Mouse (Mus musculus): ENCODE measurements around the gene Pard6b. TPM values are rescaled to one million over a fixed set of nuclear protein-coding genes. Genes with fewer than 3 reads are reported as not detected.
"Not testable (repeated sequence)": the region's sequence is repeated elsewhere in the genome, so short reads cannot be mapped to it uniquely, and the experiment has no call there.

The Pard6b gene
- polyA plus RNA-seq, 1 experiment from 2014 or later: 4.1 TPM

DNA sequence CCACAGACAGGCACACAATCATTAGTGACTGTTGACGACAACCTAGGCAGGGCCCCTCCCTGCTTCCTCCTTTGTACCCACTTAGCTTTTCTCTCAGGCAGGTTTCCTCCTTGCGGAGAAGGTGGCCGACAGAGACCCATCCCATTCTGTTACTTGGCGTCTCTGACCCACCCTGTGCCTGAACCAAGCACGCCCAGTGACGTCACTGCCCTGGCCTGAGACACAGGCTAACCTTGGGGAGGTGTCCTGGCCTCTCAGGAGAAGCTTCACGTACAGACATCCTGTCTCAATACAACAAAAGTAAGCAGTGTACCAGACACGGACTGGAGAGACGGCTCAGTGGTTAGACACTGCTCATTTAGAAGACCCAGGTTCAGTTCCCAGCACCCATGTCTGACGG, 22.5 kb downstream of the Pard6b start:
- ATAC-seq (ENCODE audit: insufficient number of reproducible peaks, low FRiP score, low TSS enrichment, low read depth): no peak
- 90% methylated on average over 10 of the region's 10 CpGs for WGBS

DNA sequence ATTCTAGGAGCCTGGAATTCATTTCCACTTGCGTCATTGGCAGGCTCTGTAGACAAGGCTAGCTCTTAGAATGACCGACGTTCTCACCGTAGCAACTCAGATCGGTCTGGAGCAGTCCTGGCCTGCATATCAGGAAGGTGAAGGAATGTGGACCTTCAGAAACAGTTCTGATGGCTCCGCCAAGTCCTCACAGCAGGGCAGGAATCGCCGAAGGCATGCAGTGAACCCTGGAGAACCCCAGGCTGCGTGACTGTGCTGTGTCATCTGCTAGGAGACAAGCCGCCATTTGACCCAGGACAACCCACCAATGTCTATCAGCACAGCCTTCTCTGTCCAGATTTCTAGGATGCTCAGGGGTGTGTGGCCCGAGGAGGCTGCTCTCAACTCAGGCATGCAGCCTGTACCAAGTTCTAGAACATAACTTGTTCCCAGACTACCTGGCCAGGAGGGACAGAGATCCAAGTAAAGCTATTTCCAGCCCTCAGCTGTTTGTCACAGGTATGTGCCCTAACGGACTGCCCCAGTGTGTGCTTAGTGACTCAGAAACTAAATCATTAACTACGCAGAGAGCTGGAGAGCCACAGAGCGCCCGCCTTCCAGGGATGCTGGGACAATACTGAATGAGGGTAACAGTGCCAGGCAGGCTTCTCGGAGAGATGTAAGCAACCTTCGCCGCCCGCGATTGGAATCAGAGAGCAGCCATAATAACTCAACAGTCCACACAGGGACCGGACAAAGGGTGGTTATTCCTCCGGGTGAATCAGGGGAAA, 23.8 kb downstream of the Pard6b start:
- no peak overlapping the region for H3K4me3 ChIP-seq (replicated peaks)
- no peak for ATAC-seq (ENCODE audit: insufficient number of reproducible peaks, low FRiP score, low TSS enrichment, low read depth)
- no peak overlapping the region; the same call in 1 of the 2 replicates for H3K27ac ChIP-seq (replicated peaks)
- peaks cover 17% of the 10 kb centered on the region for H3K4me1 ChIP-seq
- no peaks in the 10 kb centered on the region for H3K9me3 ChIP-seq (replicated peaks)
- H3K27me3 ChIP-seq: no peaks in the 10 kb centered on the region
- no peak overlapping the region for H3K9ac ChIP-seq
- 67% methylated on average over 22 of the region's 22 CpGs for WGBS
- no peaks in the 10 kb centered on the region for H3K36me3 ChIP-seq
- no peak overlapping the region for H3K4me2 ChIP-seq (replicated peaks)

More for the DNA sequence above, 22.5 kb downstream of the Pard6b start:
- no peaks in the 10 kb centered on the region for H3K9me3 ChIP-seq (replicated peaks)
- no peak overlapping the region for H3K4me2 ChIP-seq (replicated peaks)
- no peak overlapping the region for H3K4me3 ChIP-seq (replicated peaks)
- no peak overlapping the region for H3K9ac ChIP-seq
- no peaks in the 10 kb centered on the region for H3K36me3 ChIP-seq
- no peak overlapping the region for H3K27ac ChIP-seq (replicated peaks)
- H3K27me3 ChIP-seq: no peaks in the 10 kb centered on the region
- H3K4me1 ChIP-seq: peaks cover 17% of the 10 kb centered on the region

DNA sequence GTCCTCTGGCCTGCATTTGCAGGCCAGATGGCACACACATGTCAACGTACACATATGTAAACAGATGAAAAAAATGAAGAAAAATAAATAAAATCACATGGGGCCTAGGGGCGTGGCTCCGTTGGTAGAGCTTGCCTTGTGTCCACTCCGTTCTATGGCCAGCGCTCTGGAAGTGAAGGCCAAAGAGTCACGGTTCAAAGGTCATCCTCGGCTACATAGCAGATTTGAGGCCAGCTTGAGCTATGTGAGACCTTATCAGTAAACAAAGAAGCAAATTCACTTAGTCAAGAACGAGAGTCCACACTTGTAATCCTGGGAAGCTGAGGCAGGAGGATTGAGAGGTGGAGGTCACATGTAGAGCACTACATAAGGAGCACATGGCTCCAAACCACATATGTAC, 24.5 kb downstream of the Pard6b start:
- Histone ChIP-seq H3K36me3 (no peaks in the 10 kb centered on the region), H3K9ac (no peak overlapping the region), H3K4me3 (replicated peaks) (no peak overlapping the region), H3K4me2 (replicated peaks) (no peak overlapping the region), H3K27me3 (no peaks in the 10 kb centered on the region), H3K9me3 (replicated peaks) (no peaks in the 10 kb centered on the region), H3K4me1 (peaks cover 17% of the 10 kb centered on the region), H3K27ac (replicated peaks) (no peak overlapping the region)
- 56% methylated on average over 8 of the region's 8 CpGs for WGBS
- ATAC-seq (ENCODE audit: insufficient number of reproducible peaks, low FRiP score, low TSS enrichment, low read depth): no peak

DNA sequence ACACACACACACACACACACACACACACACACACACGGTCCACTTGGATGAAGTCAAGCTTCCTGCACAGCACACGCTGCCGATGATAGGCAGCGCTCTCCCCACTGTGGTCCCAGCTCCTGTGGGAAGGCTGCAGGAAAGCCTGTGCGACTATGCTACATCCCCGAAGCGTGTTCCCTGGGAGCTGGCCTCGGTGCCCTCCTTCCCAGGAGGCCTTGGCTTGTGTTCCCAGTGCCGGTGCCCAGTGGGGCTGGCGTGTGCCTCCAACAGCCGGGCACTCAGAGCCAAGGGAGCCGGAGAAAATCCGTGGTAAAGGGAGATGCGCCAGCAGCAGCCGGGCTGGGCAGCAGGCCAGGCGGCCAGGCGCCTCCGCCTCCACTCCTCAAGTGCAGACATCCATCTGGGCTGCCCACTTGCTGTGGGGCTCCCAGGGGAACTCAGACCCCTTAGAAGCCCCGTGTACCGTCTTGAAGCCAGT, 25.9 kb downstream of the Pard6b start:
- peak overlapping the region; percentile 39 for H3K4me2 ChIP-seq (replicated peaks)
- 43% methylated on average over 20 of the region's 20 CpGs for WGBS
- peaks cover 17% of the 10 kb centered on the region for H3K4me1 ChIP-seq
- peak overlapping the region; percentile 29 for H3K27ac ChIP-seq (replicated peaks)
- H3K36me3 ChIP-seq: no peaks in the 10 kb centered on the region
- H3K9me3 ChIP-seq (replicated peaks): no peaks in the 10 kb centered on the region
- ATAC-seq (ENCODE audit: insufficient number of reproducible peaks, low FRiP score, low TSS enrichment, low read depth): peak; percentile 68; the same call in 1 of the 2 replicates
- H3K4me3 ChIP-seq (replicated peaks): peak overlapping the region; percentile 1; the same call in 1 of the 2 replicates
- H3K9ac ChIP-seq: no peak overlapping the region
- H3K27me3 ChIP-seq: no peaks in the 10 kb centered on the region

DNA sequence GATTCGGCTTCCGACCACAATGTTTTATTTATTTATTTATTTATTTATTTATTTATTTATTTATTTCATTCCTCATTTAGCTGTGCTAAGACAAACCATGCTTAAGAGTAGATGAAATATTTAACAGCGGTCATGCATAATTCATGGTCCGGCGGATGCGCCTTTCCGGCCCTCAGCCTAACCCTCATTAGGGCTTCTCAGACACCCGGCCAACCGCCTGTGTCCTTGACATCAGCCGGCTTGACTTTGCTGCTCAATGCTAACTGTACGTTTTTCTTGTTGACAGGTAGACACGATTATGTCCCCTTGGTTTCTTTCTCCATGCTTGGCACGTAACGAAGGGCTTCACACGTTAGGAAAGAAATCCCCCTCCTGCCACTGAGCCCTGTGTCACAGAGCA, 26.6 kb downstream of the Pard6b start:
- ATAC-seq (ENCODE audit: insufficient number of reproducible peaks, low FRiP score, low TSS enrichment, low read depth): no peak
- Histone ChIP-seq H3K27ac (replicated peaks) (peak overlapping the region; percentile 29), H3K4me2 (replicated peaks) (peak overlapping the region; percentile 39; the same call in 1 of the 2 replicates), H3K4me1 (peaks cover 17% of the 10 kb centered on the region), H3K9ac (no peak overlapping the region), H3K9me3 (replicated peaks) (no peaks in the 10 kb centered on the region), H3K27me3 (no peaks in the 10 kb centered on the region), H3K36me3 (no peaks in the 10 kb centered on the region), H3K4me3 (replicated peaks) (no peak overlapping the region)
- 84% methylated on average over 15 of the region's 15 CpGs for WGBS

DNA sequence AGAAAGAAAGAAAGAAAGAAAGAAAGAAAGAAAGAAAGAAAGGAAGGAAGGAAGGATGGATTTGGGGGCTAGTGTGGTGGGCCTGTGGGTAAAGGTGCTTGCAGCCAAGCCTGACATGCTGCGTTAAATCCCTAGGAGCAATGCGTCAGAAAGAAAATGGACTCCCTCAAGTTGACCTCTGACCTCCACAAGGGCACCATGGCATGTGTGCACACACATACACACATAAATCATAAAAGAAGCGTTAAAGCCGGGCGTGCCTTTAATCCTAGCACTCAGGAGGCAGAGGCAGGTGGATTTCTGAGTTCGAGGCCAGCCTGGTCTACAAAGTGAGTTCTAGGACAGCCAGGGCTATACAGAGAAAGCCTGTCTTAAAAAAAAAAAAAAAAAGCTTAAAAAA, 27.1 kb downstream of the Pard6b start:
- not testable (repeated sequence) for H3K27me3 ChIP-seq; H3K27ac ChIP-seq (replicated peaks); H3K4me3 ChIP-seq (replicated peaks); H3K4me2 ChIP-seq (replicated peaks); ATAC-seq (ENCODE audit: insufficient number of reproducible peaks, low FRiP score, low TSS enrichment, low read depth); H3K36me3 ChIP-seq; H3K9me3 ChIP-seq (replicated peaks); H3K9ac ChIP-seq
- H3K4me1 ChIP-seq: peaks cover 17% of the 10 kb centered on the region
- WGBS: 93% methylated on average over 6 of the region's 6 CpGs

DNA sequence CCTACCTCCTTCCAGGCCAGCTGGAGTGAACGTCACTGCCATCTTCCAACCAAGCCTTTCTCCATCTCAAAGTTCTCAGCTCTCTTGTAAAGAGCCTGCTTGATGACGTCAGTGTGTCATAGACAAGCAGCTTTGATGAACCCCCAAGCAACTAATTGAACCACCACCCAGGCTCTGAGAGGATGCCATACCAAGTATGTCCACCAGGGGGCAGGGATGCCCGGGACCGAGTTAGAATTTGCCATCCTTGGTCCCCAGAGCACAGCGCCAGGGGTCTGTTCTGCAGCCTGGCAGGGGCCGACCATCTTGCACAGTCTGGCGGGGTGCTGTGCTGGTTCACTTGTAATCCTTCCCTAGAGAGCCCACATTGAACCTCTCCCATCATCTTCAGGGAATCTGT, 31.1 kb downstream of the Pard6b start:
- no peak for ATAC-seq (ENCODE audit: insufficient number of reproducible peaks, low FRiP score, low TSS enrichment, low read depth)
- no peaks in the 10 kb centered on the region for H3K9me3 ChIP-seq (replicated peaks)
- 9% methylated on average over 7 of the region's 7 CpGs for WGBS
- H3K4me1 ChIP-seq: peaks cover 26% of the 10 kb centered on the region
- no peak overlapping the region for H3K27ac ChIP-seq (replicated peaks)
- H3K27me3 ChIP-seq: no peaks in the 10 kb centered on the region
- no peak overlapping the region for H3K4me3 ChIP-seq (replicated peaks)
- no peak overlapping the region for H3K9ac ChIP-seq
- no peak overlapping the region for H3K4me2 ChIP-seq (replicated peaks)
- H3K36me3 ChIP-seq: no peaks in the 10 kb centered on the region

DNA sequence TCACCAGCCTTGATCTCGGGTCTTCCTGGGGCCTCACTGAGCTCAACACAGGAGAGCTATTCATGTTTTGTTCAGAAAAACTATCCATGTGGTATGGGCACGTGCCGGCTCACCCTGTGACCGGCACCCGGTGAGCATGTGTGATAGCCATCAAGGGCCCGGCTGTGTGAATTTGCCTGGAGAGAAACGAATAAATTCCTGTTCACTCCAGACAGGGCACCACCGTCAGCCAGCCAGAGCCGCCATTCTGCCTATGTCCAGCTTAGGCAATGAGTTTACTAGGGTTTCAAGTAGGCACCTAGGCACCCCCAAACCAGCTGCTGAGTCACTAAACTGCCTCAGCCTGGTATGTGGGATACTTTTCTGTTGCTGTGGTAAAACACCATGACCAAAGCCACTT, 32.5 kb downstream of the Pard6b start:
- Histone ChIP-seq H3K27me3 (no peaks in the 10 kb centered on the region), H3K36me3 (no peaks in the 10 kb centered on the region), H3K4me2 (replicated peaks) (no peak overlapping the region), H3K9ac (no peak overlapping the region), H3K9me3 (replicated peaks) (no peaks in the 10 kb centered on the region), H3K4me3 (replicated peaks) (no peak overlapping the region), H3K4me1 (peaks cover 34% of the 10 kb centered on the region), H3K27ac (replicated peaks) (no peak overlapping the region)
- ATAC-seq (ENCODE audit: insufficient number of reproducible peaks, low FRiP score, low TSS enrichment, low read depth): no peak
- WGBS: 80% methylated on average over 9 of the region's 9 CpGs

DNA sequence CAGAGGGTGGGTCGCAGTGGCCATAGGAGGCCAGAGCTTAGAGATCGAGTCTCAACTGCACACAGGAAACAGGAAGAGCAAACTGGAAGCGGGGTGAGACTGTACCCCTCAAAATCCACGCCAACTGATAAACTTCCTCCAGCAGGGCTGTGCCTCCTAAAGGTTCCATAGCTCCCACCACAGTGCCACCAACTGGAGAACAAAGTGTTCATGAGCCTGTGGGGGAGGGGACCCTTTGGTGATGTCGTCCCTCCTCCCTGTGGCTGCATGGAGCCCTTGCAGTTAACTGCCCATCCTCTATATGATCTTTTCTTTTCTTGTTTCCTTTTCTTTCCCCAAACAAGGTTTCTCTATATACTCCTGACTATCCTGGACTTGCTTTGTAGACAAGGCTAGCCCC, 32.9 kb downstream of the Pard6b start:
- Histone ChIP-seq H3K27ac (replicated peaks) (no peak overlapping the region), H3K9me3 (replicated peaks) (no peaks in the 10 kb centered on the region), H3K4me3 (replicated peaks) (no peak overlapping the region), H3K9ac (no peak overlapping the region), H3K4me1 (peaks cover 34% of the 10 kb centered on the region), H3K36me3 (no peaks in the 10 kb centered on the region), H3K27me3 (no peaks in the 10 kb centered on the region), H3K4me2 (replicated peaks) (no peak overlapping the region)
- WGBS: 82% methylated on average over 5 of the region's 5 CpGs
- no peak for ATAC-seq (ENCODE audit: insufficient number of reproducible peaks, low FRiP score, low TSS enrichment, low read depth)

DNA sequence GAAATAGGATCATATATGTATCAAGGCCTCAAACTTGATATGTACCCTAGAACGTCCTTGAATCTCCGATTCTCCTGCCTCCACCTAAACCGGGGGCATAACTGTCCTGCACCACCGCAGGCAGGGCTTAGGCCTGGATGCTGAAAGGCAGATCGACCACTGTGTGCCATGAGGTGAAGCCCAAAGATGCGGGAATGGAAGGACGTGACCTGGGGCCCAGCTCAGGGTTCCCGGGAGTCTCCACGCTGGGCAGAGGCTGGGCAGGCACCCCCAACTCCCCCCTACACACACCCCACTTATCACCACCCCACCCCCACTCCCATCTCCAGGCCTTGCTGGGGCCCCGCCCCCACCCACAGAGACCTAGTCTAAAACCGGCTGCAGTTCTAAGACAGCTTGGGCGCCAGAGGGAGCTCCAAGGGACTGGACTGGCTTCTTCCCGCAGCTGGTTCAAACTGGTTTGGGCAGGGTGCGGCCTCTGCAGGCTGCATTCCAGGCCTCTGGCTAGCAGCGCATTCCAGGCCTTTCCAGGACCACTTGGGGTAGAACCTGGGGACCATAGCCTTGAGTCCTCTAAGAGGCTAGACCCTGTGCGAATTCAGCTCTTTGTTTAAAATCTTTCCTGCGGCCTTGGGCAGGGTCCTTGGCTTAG, 34.0 kb downstream of the Pard6b start:
- no peaks in the 10 kb centered on the region for H3K27me3 ChIP-seq
- H3K27ac ChIP-seq (replicated peaks): peak overlapping the region; percentile 63
- 21% methylated on average over 17 of the region's 17 CpGs for WGBS
- ATAC-seq (ENCODE audit: insufficient number of reproducible peaks, low FRiP score, low TSS enrichment, low read depth): peak; percentile 77
- H3K9me3 ChIP-seq (replicated peaks): no peaks in the 10 kb centered on the region
- H3K36me3 ChIP-seq: no peaks in the 10 kb centered on the region
- no peak overlapping the region for H3K4me2 ChIP-seq (replicated peaks)
- H3K9ac ChIP-seq: no peak overlapping the region
- peaks cover 34% of the 10 kb centered on the region for H3K4me1 ChIP-seq
- H3K4me3 ChIP-seq (replicated peaks): no peak overlapping the region

DNA sequence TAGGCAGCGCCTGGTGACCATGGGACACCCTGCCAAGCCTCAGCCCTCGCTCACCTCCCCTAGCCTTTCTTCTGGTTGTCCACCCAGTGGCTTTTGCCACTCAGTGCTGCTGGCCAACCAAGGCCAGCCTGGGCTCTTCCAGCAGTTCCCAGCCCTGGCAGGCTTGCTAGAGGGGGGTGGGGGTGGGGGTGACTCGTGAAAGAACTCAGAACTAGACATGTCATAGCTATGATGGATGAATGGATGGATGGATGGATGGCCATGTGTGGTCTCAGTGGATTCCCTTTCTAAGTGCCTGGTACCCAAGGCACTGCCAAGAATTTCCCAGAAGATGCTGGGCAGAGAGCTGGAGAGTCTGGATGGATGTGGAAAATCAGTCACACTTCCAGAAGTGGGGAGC, 35.0 kb downstream of the Pard6b start:
- H3K4me3 ChIP-seq (replicated peaks): no peak overlapping the region
- peak overlapping the region; percentile 63; the same call in 1 of the 2 replicates for H3K27ac ChIP-seq (replicated peaks)
- H3K36me3 ChIP-seq: no peaks in the 10 kb centered on the region
- H3K9ac ChIP-seq: no peak overlapping the region
- H3K27me3 ChIP-seq: no peaks in the 10 kb centered on the region
- peaks cover 34% of the 10 kb centered on the region for H3K4me1 ChIP-seq
- 77% methylated on average over 3 of the region's 3 CpGs for WGBS
- no peak overlapping the region for H3K4me2 ChIP-seq (replicated peaks)
- H3K9me3 ChIP-seq (replicated peaks): no peaks in the 10 kb centered on the region
- ATAC-seq (ENCODE audit: insufficient number of reproducible peaks, low FRiP score, low TSS enrichment, low read depth): no peak
